Mouse (Mus musculus) induced T-regulatory cell, adult 2 months (primary cell): Measurements from ENCODE around the gene Reln.

ENCODE experiments used
- DNase-seq: peaks from one replicate; pipeline ENCODE4 v3.0.0-alpha.2; 2012; ENCODE audit warnings: low read depth

Gene Reln

GRCm38 (mm10) chr5:22106811-22107485 is 237.6 kb downstream of the Reln start:
- no peak for DNase-seq

GRCm38 (mm10) chr5:22094984-22095383 is 249.5 kb downstream of the Reln start:
- no peak for DNase-seq

GRCm38 (mm10) chr5:22094043-22094442 is 250.5 kb downstream of the Reln start:
- DNase-seq, result no peak

DNA sequence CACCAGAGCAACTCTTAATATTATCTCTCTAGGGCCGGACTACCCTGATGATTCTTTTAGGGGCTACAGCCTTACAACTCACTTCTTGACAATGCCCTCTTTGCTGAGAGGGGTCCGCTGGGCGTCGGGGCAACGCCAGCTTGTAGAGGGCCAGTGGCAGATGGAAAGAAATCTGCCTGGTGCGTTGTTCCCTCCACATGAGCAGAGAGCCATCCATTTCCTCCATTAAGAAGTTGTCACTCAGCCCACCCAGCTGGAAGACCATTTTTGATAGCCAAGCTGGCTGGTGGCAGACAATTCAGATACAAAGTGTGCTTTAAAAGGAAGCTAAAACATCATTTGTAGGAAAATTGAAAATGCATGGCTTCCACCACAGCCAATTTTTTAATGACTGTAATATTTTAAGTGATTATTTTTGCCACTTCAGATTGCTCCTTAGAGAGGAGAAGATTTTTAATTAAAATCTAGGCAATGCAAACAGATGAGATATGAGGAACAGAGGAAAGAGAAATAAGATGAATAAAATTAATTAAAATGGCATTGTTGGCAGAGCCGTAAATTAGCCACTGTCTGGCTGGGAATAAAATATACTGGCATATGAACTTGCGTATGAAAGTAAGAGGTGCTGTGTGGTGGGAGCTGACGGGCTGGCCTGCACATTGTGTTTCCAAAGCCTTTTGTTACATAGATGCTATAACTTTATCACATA is 251.2 kb downstream of the Reln start:
- DNase-seq, result no peak

DNA sequence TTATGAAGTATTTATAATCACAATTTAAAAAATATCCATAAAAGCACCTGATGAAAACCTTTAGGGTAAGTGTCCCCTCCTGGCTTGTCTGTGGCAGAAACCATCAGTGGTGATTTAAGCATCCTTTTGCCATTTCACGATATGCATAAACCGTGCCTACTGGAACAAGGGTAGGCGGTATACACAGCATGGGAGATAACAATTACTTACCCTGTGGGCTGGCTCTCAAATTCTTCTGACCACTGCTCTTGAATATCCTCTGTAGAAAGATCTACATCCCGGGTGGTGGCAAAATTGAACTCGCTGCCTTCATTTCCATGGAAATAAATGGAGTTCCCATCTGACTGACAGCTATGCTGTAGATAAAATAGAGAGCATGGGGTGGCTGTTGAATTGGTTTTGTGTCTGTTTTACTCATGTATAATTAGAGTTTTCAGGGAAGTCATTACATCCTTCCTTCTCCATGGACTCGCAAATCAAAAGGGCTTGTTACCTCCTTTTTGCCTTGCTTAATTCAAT is 264.0 kb downstream of the Reln start:
- no peak for DNase-seq

DNA sequence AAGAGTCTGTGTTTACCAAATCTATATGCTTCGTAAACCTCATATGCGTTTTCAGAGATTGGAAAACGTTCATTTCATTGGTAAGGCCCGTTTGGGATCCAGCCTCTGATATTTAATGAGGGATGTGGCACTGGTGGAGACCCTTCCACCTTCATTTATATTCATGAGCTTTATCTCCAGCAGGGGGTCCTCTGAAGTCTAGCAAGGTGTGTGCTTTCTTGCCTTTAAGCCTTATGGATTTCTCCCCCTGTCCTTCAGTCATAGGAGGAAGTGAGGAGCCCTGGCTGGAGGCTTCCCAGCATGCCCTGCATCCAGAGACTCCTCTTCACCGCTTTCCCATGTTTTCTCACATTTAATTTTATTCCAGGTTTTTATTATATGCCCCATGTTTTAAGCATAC is 269.5 kb downstream of the Reln start:
- DNase-seq, result no peak

GRCm38 (mm10) chr5:22072591-22072990 is 271.9 kb downstream of the Reln start:
- no peak for DNase-seq

DNA sequence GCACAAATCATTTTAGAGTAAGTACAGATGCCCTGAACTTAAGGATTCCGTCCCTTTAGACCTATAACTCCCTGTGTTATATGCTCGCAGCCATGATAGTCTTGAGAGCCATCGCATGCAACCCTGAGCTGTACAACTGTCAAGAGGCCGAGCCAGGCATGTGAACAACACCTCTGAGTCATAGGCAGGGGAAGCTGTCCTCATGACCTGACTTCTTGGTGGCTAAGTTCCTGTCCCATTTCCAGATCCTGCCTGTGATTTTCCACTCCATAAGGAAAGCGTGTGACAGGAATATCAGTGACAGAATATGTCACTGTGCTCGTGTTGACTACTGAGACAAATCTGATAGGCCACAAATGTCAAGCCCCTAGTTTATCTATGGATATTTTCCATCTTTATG is 285.3 kb downstream of the Reln start:
- DNase-seq, result no peak

DNA sequence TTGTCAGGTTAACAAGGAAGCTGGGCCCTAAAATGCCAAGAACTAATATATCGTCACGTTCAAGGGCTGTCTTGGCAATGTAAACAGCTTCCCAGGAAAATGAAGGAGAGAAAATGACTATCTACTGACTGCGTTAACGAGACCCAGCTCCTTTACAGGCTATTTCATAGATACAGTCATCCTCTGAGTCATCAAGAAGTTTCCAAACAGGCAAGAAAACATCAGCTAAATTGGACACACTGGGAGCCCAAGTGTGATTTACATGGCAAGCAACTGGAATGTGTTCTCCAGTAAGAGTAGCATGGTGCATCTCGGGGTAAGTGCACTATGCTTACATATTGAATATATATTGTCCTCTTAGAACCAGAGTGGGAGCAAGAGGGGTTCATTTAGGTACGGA is 302.7 kb downstream of the Reln start:
- DNase-seq, result no peak

GRCm38 (mm10) chr5:22039375-22040149 is 304.9 kb downstream of the Reln start:
- no peak for DNase-seq

DNA sequence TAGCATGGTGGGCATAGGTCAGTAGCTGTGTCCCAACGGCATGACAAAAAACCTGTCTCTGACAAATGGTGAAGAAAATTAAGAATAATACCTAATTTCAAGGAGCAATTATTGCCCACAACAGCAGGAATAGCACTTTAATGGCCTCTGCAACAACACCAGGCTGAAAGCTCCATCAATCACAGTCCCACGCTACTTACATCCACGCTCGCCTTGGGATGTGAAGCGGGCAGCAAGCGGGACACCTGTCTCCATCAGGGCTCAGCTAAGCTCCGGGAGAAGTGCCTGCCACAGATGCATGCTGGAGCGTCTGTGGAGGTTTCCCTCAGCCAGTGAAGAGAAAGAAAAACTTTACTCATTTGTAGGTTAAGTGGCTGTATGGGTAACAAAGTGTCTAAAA is 309.3 kb downstream of the Reln start:
- DNase-seq, result no peak

DNA sequence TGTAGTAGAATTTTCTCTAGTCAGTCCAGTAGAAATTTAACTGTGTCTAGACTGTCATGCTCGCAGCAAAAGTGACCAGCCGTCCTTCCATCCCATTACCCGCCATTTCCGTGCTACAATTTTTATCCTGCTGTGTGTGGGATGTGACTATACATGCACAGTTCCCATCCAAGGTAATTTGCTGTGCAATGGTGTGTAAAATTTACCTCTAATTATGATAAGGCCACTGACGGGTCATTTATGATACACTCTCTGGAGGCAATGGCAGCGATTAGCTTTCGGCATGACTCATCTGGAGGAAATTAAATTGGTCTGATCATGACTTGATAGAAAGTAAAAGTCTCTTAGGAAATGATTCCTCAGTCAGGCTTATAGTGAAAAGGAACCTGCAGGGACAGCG is 311.5 kb downstream of the Reln start:
- DNase-seq, result no peak

DNA sequence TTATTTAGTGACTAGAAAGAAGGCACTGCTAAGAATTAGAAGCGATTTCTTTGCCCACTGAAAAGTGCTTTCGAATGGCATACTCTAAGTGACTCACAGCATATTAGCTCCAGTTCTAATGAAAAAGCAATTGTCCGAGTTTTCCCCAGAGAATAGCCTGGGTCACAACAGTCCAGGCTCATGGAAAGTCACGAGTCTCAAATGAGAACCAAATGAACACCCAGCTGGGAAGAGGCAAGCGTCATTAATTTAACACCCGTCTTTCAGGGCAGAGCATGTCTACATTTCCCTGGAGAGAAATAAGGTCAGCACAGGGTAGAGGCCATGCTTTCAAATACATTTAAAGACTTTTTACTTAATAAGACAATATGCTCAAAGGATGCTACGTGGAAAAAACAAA is 312.8 kb downstream of the Reln start:
- DNase-seq, result no peak

DNA sequence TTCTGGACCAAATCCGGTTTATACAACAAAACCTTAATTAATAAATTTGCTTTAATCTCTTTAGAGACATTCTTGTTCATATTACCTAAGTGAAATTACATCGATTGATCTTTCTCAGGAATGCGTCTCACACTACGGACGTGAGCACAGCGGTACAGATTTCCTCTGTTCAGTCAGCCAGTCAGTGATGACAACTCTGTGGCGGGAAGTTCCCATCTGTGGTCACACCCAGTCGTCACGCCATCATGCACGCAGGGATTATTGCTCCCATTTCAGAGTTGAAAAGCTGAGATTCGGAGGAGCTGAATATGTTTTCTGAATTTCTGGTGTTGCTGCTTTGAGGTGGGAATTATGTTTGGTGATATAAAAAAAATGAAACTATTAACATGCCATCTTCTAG is 316.1 kb downstream of the Reln start:
- no peak for DNase-seq

- no peak for DNase-seq
Observed at GRCm38 (mm10) chr5:22027240-22027875, 317.1 kb downstream of the Reln start.

DNA sequence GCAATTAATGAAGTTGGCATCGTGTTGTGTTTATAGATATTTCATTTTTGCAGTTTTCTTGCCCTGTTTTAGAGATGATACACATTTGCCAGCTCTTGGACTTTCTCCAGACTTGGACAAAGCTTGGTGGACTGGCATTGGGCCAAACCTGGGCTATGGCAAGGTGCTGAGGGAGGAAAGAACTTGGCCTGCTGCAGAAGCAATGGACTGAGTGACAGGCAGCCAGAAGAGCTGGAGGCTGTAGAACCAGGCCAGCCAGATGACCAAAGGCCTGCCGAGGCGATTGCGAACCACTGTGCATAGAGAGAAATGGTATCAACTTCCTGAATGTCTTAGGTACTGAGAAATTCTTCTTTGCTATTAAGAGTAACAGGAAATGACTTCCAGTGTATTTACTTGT is 318.8 kb downstream of the Reln start:
- DNase-seq, result no peak

GRCm38 (mm10) chr5:22024108-22024507 is 320.4 kb downstream of the Reln start:
- no peak for DNase-seq

- no peak for DNase-seq
Observed at GRCm38 (mm10) chr5:22017896-22018295, 326.6 kb downstream of the Reln start.

- no peak for DNase-seq
Observed at GRCm38 (mm10) chr5:22014459-22014858, 330.0 kb downstream of the Reln start.

GRCm38 (mm10) chr5:22009142-22009541 is 335.4 kb downstream of the Reln start:
- no peak for DNase-seq

- DNase-seq, result no peak
Observed at GRCm38 (mm10) chr5:22007304-22008059, 337.0 kb downstream of the Reln start.

GRCm38 (mm10) chr5:22003858-22004257 is 340.6 kb downstream of the Reln start:
- DNase-seq, result no peak
